Mouse (Mus musculus) lung, postnatal 0 days (tissue): Measurements from ENCODE around the gene Baiap2.

ENCODE experiments used
- CTCF ChIP-seq: IDR thresholded peaks from 2 replicates; pipeline ENCODE4 v1.5.1; 2016; ENCODE audit warnings: antibody characterized with exemption, mild to moderate bottlenecking
- EP300 ChIP-seq: IDR thresholded peaks from 2 replicates; pipeline ENCODE4 v1.6.1; 2016; ENCODE audit warnings: antibody characterized with exemption, mild to moderate bottlenecking, control low read depth

DNA sequence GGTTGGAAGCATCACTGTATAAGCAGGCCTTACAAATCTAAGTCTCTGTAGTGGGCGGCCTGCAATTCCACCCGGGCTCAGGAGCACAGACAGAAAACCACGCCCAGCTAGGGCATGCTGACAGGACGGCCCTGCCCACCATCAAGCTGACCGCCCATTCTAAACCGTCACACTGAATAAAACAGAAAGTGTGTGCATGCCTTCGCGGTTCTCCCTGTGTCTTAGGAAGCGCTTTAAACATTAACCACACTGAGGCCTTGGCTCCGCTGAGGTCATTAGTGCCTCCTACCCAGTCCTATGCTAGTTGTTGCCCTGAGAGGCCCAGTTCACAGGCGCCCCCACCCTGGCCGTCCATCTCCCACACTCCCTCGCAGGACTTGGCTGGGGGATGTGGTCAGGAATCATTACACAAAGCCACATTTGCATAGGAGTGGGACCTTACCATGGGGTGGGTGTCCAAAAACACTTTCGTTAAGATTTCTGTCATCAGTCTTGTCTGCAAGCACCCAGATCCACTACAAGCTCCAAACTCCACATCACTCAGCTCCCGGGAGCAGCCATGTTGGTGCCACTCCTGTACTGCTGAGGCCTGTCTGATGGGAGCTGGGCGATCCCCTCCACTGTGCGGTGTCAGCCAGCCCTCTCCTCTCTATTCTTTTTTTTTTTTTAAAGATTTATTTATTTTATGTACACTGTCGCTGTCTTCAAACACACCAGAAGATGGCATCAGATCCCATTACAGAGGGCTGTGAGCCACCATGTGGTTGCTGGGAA, 85.9 kb downstream of the Baiap2 start:
- no peak for TF ChIP-seq EP300
- no peak for TF ChIP-seq CTCF
